Mouse (Mus musculus) neural tube, embryonic 14.5 days (tissue): ENCODE data around the gene Trim13. TPM values are rescaled to one million over a fixed set of nuclear protein-coding genes. Genes with fewer than 3 reads are reported as not detected.

Experiments
- ATAC-seq: fragments of 200-750 bp; cut with Nextera tagmentation; 2 replicates; pipeline ENCODE4 v1.8.0; 2017; ENCODE audit warnings: low read depth, mild to moderate bottlenecking, moderate TSS enrichment, moderate library complexity
- H3K27ac ChIP-seq: fragments of 300-500 bp; sonication (generic); 2 replicates; pipeline ENCODE4 v1.5.1; 2014; ENCODE audit warnings: low read depth, mild to moderate bottlenecking, control low read depth, low read length, moderate library complexity, mixed read lengths
- H3K27me3 ChIP-seq: fragments of 300-500 bp; sonication (generic); 2 replicates; pipeline ENCODE4 v1.6.1; 2014; ENCODE audit warnings: low read length; ENCODE audit not compliant: control insufficient read depth, insufficient read depth
- H3K36me3 ChIP-seq: fragments of 300-500 bp; sonication (generic); 2 replicates; pipeline ENCODE4 v1.6.1; 2014; ENCODE audit warnings: low read length, mixed read lengths; ENCODE audit not compliant: control insufficient read depth, insufficient read depth
- H3K4me1 ChIP-seq: fragments of 300-500 bp; sonication (generic); 2 replicates; pipeline ENCODE4 v1.6.1; 2014; ENCODE audit warnings: low read length; ENCODE audit not compliant: control insufficient read depth, insufficient read depth
- H3K4me2 ChIP-seq: fragments of 300-500 bp; sonication (generic); 2 replicates; pipeline ENCODE4 v1.6.1; 2014; ENCODE audit warnings: mild to moderate bottlenecking, low read depth, low read length, control low read depth
- H3K4me3 ChIP-seq: fragments of 300-500 bp; sonication (generic); 2 replicates; pipeline ENCODE4 v1.5.1; 2014; ENCODE audit warnings: low read depth, low read length, control low read depth, mixed read lengths
- H3K9ac ChIP-seq: fragments of 300-500 bp; sonication (generic); replicated peaks from 2 replicates; pipeline ENCODE4 v1.6.1; 2014; ENCODE audit warnings: low read depth, mild to moderate bottlenecking, control low read depth, low read length, mixed read lengths
- H3K9me3 ChIP-seq: fragments of 300-500 bp; sonication (generic); 2 replicates; pipeline ENCODE4 v1.6.1; 2016; ENCODE audit warnings: low read length; ENCODE audit not compliant: control insufficient read depth
- WGBS: fragments of 180-500 bp; shearing (Covaris S2); extraction: QIAGEN DNeasy Blood & Tissue Kit; methylation state at CpG from one replicate; pipeline ENCODE4 v1.1.7; 2014; 5-methylcytosine and 5-hydroxymethylcytosine counted together
- polyA plus RNA-seq: library from polyadenylated mRNA; unstranded; fragments of >200 nt; fragmentation: Nextera tagmentation; extraction: Ambion mirVana; gene quantifications from 2 replicates; pipeline ENCODE4 v1.2.1, GENCODE M21; 2014

Trim13 gene
- polyA plus RNA-seq, 1 experiment from 2014 or later: 48.5 TPM

- H3K27ac ChIP-seq: no peak overlapping the region
- H3K36me3 ChIP-seq: no peaks in the 10 kb centered on the region
- no peak for ATAC-seq
- H3K9ac ChIP-seq: no peak overlapping the region
- no peaks in the 10 kb centered on the region for H3K27me3 ChIP-seq
- H3K4me3 ChIP-seq: no peak overlapping the region
- H3K4me2 ChIP-seq: no peak overlapping the region
- no peaks in the 10 kb centered on the region for H3K4me1 ChIP-seq
- 67% methylated on average over 2 of the region's 2 CpGs for WGBS
- H3K9me3 ChIP-seq: no peaks in the 10 kb centered on the region
Observed at GRCm38 (mm10) chr14:61572131-61572530, 25.9 kb upstream of the Trim13 start.

DNA sequence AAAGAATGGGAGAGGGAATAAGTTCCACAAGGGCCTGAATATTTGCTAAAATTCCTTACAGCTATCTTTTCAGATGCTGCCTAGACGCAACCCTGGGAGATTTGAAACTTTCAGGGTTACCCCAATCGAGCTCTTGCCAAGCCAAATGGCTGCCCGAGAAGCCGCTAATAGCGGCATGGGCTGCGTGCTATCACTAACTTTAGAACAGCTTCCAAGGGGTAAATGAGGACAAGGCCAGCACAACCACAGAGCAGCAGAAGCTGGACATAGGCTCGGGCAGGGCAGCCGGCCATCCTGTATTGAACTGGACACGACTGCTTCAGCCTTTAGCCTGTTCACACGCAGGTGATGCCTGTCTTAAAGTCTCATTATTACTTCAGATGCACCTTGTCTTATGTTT is 23.0 kb upstream of the Trim13 start:
- no peaks in the 10 kb centered on the region for H3K27me3 ChIP-seq
- 93% methylated on average over 10 of the region's 10 CpGs for WGBS
- H3K9me3 ChIP-seq: no peaks in the 10 kb centered on the region
- no peaks in the 10 kb centered on the region for H3K36me3 ChIP-seq
- no peak overlapping the region for H3K4me3 ChIP-seq
- no peaks in the 10 kb centered on the region for H3K4me1 ChIP-seq
- no peak overlapping the region for H3K9ac ChIP-seq
- no peak for ATAC-seq
- no peak overlapping the region for H3K27ac ChIP-seq
- no peak overlapping the region for H3K4me2 ChIP-seq

GRCm38 (mm10) chr14:61575941-61576340 is 22.1 kb upstream of the Trim13 start:
- Histone ChIP-seq H3K9me3 (no peaks in the 10 kb centered on the region), H3K27me3 (no peaks in the 10 kb centered on the region), H3K4me1 (no peaks in the 10 kb centered on the region), H3K4me3 (no peak overlapping the region), H3K4me2 (no peak overlapping the region), H3K9ac (no peak overlapping the region), H3K36me3 (no peaks in the 10 kb centered on the region), H3K27ac (no peak overlapping the region)
- WGBS: 87% methylated on average over 8 of the region's 8 CpGs
- ATAC-seq: no peak

GRCm38 (mm10) chr14:61589288-61590065 is 8.6 kb upstream of the Trim13 start:
- Histone ChIP-seq H3K9ac (no peak overlapping the region), H3K4me2 (no peak overlapping the region), H3K9me3 (no peaks in the 10 kb centered on the region), H3K27me3 (no peaks in the 10 kb centered on the region), H3K27ac (no peak overlapping the region), H3K4me1 (no peaks in the 10 kb centered on the region), H3K4me3 (no peak overlapping the region), H3K36me3 (no peaks in the 10 kb centered on the region)
- ATAC-seq: no peak
- WGBS: 88% methylated on average over 4 of the region's 4 CpGs

DNA sequence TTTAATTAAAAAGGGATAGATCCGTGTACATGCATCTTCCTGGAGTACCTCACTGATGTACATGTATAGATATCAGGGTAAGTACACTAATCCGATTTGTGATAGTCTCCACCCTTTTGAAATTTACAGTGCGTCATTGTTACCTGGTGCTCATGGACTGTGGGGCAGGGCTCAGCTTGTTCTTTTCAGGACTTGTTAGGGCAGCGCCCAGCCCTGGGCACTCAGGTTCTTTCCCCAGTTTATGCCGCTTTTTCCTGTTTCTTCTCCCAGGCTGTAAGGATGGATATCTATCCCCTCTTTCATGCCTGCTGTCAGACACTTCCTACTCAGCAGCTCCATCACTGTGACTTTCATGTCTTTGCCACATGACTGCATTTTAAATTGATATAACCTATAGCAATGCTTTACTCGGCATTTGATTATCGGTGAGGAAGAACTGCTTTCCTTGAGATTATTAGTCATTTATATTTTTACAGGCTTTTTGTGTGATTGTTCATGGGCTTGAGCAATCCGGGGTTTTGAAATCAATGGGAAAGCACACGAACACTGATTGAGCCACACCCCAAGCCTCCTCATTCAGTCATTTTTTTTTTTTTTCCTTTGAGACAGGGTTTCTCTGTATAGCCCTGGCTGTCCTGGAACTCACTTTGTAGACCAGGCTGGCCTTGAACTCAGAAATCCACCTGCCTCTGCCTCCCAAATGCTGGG is 1.2 kb upstream of the Trim13 start:
- Histone ChIP-seq H3K27me3 (no peaks in the 10 kb centered on the region), H3K27ac (no peak overlapping the region), H3K4me2 (no peak overlapping the region), H3K4me3 (no peak overlapping the region), H3K9ac (no peak overlapping the region), H3K9me3 (no peaks in the 10 kb centered on the region), H3K4me1 (peaks cover 14% of the 10 kb centered on the region), H3K36me3 (no peaks in the 10 kb centered on the region)
- WGBS: 94% methylated on average over 9 of the region's 9 CpGs
- ATAC-seq: no peak

GRCm38 (mm10) chr14:61599057-61599806 is 1.2 kb downstream of the Trim13 start:
- H3K9me3 ChIP-seq: no peaks in the 10 kb centered on the region
- H3K27me3 ChIP-seq: no peaks in the 10 kb centered on the region
- H3K9ac ChIP-seq: peak overlapping the region; percentile 82
- 6% methylated on average over 44 of the region's 44 CpGs for WGBS
- ATAC-seq: peak; percentile 97
- H3K36me3 ChIP-seq: no peaks in the 10 kb centered on the region
- H3K27ac ChIP-seq: peak overlapping the region; percentile 78
- peak overlapping the region; percentile 80 for H3K4me3 ChIP-seq
- H3K4me2 ChIP-seq: peak overlapping the region; percentile 78
- peaks cover 16% of the 10 kb centered on the region for H3K4me1 ChIP-seq

- no peak for ATAC-seq
- no peak overlapping the region for H3K9ac ChIP-seq
- no peaks in the 10 kb centered on the region for H3K27me3 ChIP-seq
- no peak overlapping the region for H3K27ac ChIP-seq
- H3K4me2 ChIP-seq: peak overlapping the region; percentile 78; the same call in 1 of the 2 replicates
- H3K4me1 ChIP-seq: peaks cover 16% of the 10 kb centered on the region
- 93% methylated on average over 9 of the region's 9 CpGs for WGBS
- H3K9me3 ChIP-seq: no peaks in the 10 kb centered on the region
- H3K36me3 ChIP-seq: peaks cover 13% of the 10 kb centered on the region; the same call in 1 of the 2 replicates
- peak overlapping the region; percentile 80; the same call in 1 of the 2 replicates for H3K4me3 ChIP-seq
Observed at GRCm38 (mm10) chr14:61601348-61601747, 3.3 kb downstream of the Trim13 start.

DNA sequence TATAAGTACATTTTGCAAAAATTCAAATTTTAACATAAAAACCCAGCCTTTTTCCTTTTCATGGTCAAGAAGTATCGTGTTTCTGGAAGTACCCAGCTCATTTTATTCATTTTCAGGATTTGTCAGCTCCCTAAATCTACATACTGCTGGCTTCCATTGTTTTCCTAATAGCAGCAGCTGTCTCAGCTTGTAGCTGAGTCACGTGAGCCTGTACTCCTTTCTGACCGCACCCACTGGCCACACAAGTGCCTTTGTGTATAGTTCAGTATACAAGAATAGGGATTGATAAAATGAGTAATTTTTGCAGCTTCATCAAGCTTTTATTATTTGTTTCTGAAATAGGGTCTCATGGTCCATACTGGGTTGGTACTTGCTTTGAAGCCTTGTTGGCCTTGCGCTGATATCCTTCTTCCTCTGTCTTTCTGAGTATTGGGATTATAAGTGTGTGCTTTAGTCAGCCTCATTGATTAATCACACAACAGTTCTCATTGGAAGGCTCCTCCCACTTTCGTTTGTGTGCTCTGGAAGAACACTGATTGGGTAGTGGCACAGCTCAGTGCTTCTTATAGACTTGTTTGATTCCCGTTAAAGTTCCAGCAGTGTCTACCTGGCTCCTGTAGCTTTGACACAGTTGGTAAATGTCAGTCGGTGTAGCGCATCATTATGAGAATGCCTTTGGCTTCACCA is 5.2 kb downstream of the Trim13 start:
- 61% methylated on average over 8 of the region's 8 CpGs for WGBS
- peaks cover 16% of the 10 kb centered on the region; the same call in 1 of the 2 replicates for H3K36me3 ChIP-seq

More for the DNA sequence above, 5.2 kb downstream of the Trim13 start:
- Histone ChIP-seq H3K27ac (no peak overlapping the region), H3K4me1 (peaks cover 16% of the 10 kb centered on the region), H3K27me3 (no peaks in the 10 kb centered on the region), H3K4me3 (no peak overlapping the region), H3K9ac (no peak overlapping the region), H3K9me3 (no peaks in the 10 kb centered on the region), H3K4me2 (no peak overlapping the region)
- no peak for ATAC-seq
